Mouse (Mus musculus): ENCODE results near the gene Sf3b3. TPM values are rescaled to one million over a fixed set of nuclear protein-coding genes. Genes with fewer than 3 reads are reported as not detected.

Sf3b3 gene
- polyA plus RNA-seq, 1 experiment: 19.3 TPM

- Histone ChIP-seq H3K27ac (ENCODE audit: control insufficient read depth, insufficient read depth, low read depth, low read length) (no peak overlapping the region), H3K27me3 (ENCODE audit: control insufficient read depth, insufficient read depth, low read length) (no peaks in the 10 kb centered on the region)
- no peak for TF ChIP-seq CTCF (IDR thresholded peaks at IDR 0.05; ENCODE audit: control insufficient read depth, insufficient read depth, insufficient replicate concordance, low read depth, low read length)
- no peak for TF ChIP-seq POLR2A (IDR thresholded peaks at IDR 0.05; ENCODE audit: control insufficient read depth, low read depth, low read length)
These were observed 52.7 kb downstream of the Sf3b3 start for GRCm38 (mm10) chr8:110793936-110794335.

GRCm38 (mm10) chr8:110793511-110793910 is 53.1 kb downstream of the Sf3b3 start:
- Histone ChIP-seq H3K36me3 (ENCODE audit: control insufficient read depth, insufficient read depth, low read length) (no peaks in the 10 kb centered on the region), H3K27me3 (ENCODE audit: control insufficient read depth, insufficient read depth, low read length) (no peaks in the 10 kb centered on the region), H3K4me3 (ENCODE audit: control insufficient read depth, low read depth, low read length) (no peak overlapping the region), H3K27ac (ENCODE audit: control insufficient read depth, insufficient read depth, low read depth, low read length) (no peak overlapping the region), H3K4me1 (ENCODE audit: control insufficient read depth, insufficient read depth, low read length) (peaks cover 3% of the 10 kb centered on the region)
- no peak for TF ChIP-seq CTCF (IDR thresholded peaks at IDR 0.05; ENCODE audit: control insufficient read depth, insufficient read depth, insufficient replicate concordance, low read depth, low read length)
- no peak for TF ChIP-seq POLR2A (IDR thresholded peaks at IDR 0.05; ENCODE audit: control insufficient read depth, low read depth, low read length)

More at GRCm38 (mm10) chr8:110793936-110794335, 52.7 kb downstream of the Sf3b3 start:
- peaks cover 3% of the 10 kb centered on the region for H3K4me1 ChIP-seq (ENCODE audit: control insufficient read depth, insufficient read depth, low read length)
- no peak overlapping the region for H3K4me3 ChIP-seq (ENCODE audit: control insufficient read depth, low read depth, low read length)
- H3K36me3 ChIP-seq (ENCODE audit: control insufficient read depth, insufficient read depth, low read length): no peaks in the 10 kb centered on the region

GRCm38 (mm10) chr8:110792574-110793200 is 53.9 kb downstream of the Sf3b3 start:
- H3K27me3 ChIP-seq (ENCODE audit: control insufficient read depth, insufficient read depth, low read length): no peaks in the 10 kb centered on the region
- TF ChIP-seq POLR2A (IDR thresholded peaks at IDR 0.05; ENCODE audit: control insufficient read depth, low read depth, low read length) (no peak), CTCF (IDR thresholded peaks at IDR 0.05; ENCODE audit: control insufficient read depth, insufficient read depth, insufficient replicate concordance, low read depth, low read length) (no peak)
- H3K4me1 ChIP-seq (ENCODE audit: control insufficient read depth, insufficient read depth, low read length): peaks cover 3% of the 10 kb centered on the region
- H3K36me3 ChIP-seq (ENCODE audit: control insufficient read depth, insufficient read depth, low read length): no peaks in the 10 kb centered on the region
- H3K4me3 ChIP-seq (ENCODE audit: control insufficient read depth, low read depth, low read length): no peak overlapping the region
- no peak overlapping the region for H3K27ac ChIP-seq (ENCODE audit: control insufficient read depth, insufficient read depth, low read depth, low read length)

- Histone ChIP-seq H3K36me3 (ENCODE audit: control insufficient read depth, insufficient read depth, low read length) (no peaks in the 10 kb centered on the region), H3K27ac (ENCODE audit: control insufficient read depth, insufficient read depth, low read depth, low read length) (no peak overlapping the region), H3K27me3 (ENCODE audit: control insufficient read depth, insufficient read depth, low read length) (no peaks in the 10 kb centered on the region), H3K4me1 (ENCODE audit: control insufficient read depth, insufficient read depth, low read length) (no peaks in the 10 kb centered on the region; the same call in none of the 2 replicates), H3K4me3 (ENCODE audit: control insufficient read depth, low read depth, low read length) (no peak overlapping the region)
- TF ChIP-seq CTCF (IDR thresholded peaks at IDR 0.05; ENCODE audit: control insufficient read depth, insufficient read depth, insufficient replicate concordance, low read depth, low read length) (no peak), POLR2A (IDR thresholded peaks at IDR 0.05; ENCODE audit: control insufficient read depth, low read depth, low read length) (no peak)
These were observed 55.4 kb downstream of the Sf3b3 start for GRCm38 (mm10) chr8:110791164-110791563.

GRCm38 (mm10) chr8:110790270-110790669 is 56.3 kb downstream of the Sf3b3 start:
- H3K27ac ChIP-seq (ENCODE audit: control insufficient read depth, insufficient read depth, low read depth, low read length): no peak overlapping the region
- no peaks in the 10 kb centered on the region for H3K27me3 ChIP-seq (ENCODE audit: control insufficient read depth, insufficient read depth, low read length)
- no peaks in the 10 kb centered on the region; the same call in none of the 2 replicates for H3K4me1 ChIP-seq (ENCODE audit: control insufficient read depth, insufficient read depth, low read length)
- H3K36me3 ChIP-seq (ENCODE audit: control insufficient read depth, insufficient read depth, low read length): no peaks in the 10 kb centered on the region
- no peak overlapping the region for H3K4me3 ChIP-seq (ENCODE audit: control insufficient read depth, low read depth, low read length)
- TF ChIP-seq CTCF (IDR thresholded peaks at IDR 0.05; ENCODE audit: control insufficient read depth, insufficient read depth, insufficient replicate concordance, low read depth, low read length): no peak

GRCm38 (mm10) chr8:110789571-110789970 is 57.0 kb downstream of the Sf3b3 start:
- Histone ChIP-seq H3K36me3 (ENCODE audit: control insufficient read depth, insufficient read depth, low read length) (no peaks in the 10 kb centered on the region), H3K27me3 (ENCODE audit: control insufficient read depth, insufficient read depth, low read length) (no peaks in the 10 kb centered on the region), H3K4me1 (ENCODE audit: control insufficient read depth, insufficient read depth, low read length) (no peaks in the 10 kb centered on the region; the same call in none of the 2 replicates), H3K27ac (ENCODE audit: control insufficient read depth, insufficient read depth, low read depth, low read length) (no peak overlapping the region), H3K4me3 (ENCODE audit: control insufficient read depth, low read depth, low read length) (no peak overlapping the region)
- no peak for TF ChIP-seq CTCF (IDR thresholded peaks at IDR 0.05; ENCODE audit: control insufficient read depth, insufficient read depth, insufficient replicate concordance, low read depth, low read length)
- no peak for TF ChIP-seq POLR2A (IDR thresholded peaks at IDR 0.05; ENCODE audit: control insufficient read depth, low read depth, low read length)

- H3K27me3 ChIP-seq (ENCODE audit: control insufficient read depth, insufficient read depth, low read length): no peaks in the 10 kb centered on the region
- no peaks in the 10 kb centered on the region for H3K36me3 ChIP-seq (ENCODE audit: control insufficient read depth, insufficient read depth, low read length)
- H3K4me3 ChIP-seq (ENCODE audit: control insufficient read depth, low read depth, low read length): no peak overlapping the region
- TF ChIP-seq CTCF (IDR thresholded peaks at IDR 0.05; ENCODE audit: control insufficient read depth, insufficient read depth, insufficient replicate concordance, low read depth, low read length): no peak
- no peak for TF ChIP-seq POLR2A (IDR thresholded peaks at IDR 0.05; ENCODE audit: control insufficient read depth, low read depth, low read length)
- H3K4me1 ChIP-seq (ENCODE audit: control insufficient read depth, insufficient read depth, low read length): no peaks in the 10 kb centered on the region; the same call in none of the 2 replicates
- H3K27ac ChIP-seq (ENCODE audit: control insufficient read depth, insufficient read depth, low read depth, low read length): no peak overlapping the region
These were observed 57.6 kb downstream of the Sf3b3 start for GRCm38 (mm10) chr8:110788981-110789380.
